Mouse (Mus musculus) effector memory CD4-positive, alpha-beta T cell, adult 5 months (primary cell): ENCODE measurements around the gene Mrps25. TPM values are rescaled to one million over a fixed set of nuclear protein-coding genes. Genes with fewer than 3 reads are reported as not detected.

Experiments
- polyA plus RNA-seq: library from polyadenylated mRNA; unstranded; fragments of 100-300 nt; shearing (Covaris generic); gene quantifications from one replicate; pipeline ENCODE4 v1.2.1, GENCODE M21; 2017

The Mrps25 gene
- polyA plus RNA-seq = 27.6 TPM

GRCm38 (mm10) chr6:92183621-92184131, at the start of gene Mrps25:
Mrps25 (minus strand) TSS chr6:92184033.

GRCm38 (mm10) chr6:92214773-92215449, 31.1 kb upstream of the Mrps25 start, which contains the start of gene Rbsn:
Rbsn (minus strand) TSS chr6:92214925.

Other genes with a start within 250 kb of the Mrps25 start
- gene Fgd5, start 205.2 kb downstream of the Mrps25 start, polyA plus RNA-seq = not detected
- gene Nr2c2, start 92.6 kb downstream of the Mrps25 start, polyA plus RNA-seq = 79.7 TPM
- 17.2 TPM for gene Rbsn, start 30.9 kb upstream of the Mrps25 start, polyA plus RNA-seq
- not detected for gene Trh, start 60.6 kb upstream of the Mrps25 start, polyA plus RNA-seq